Mouse (Mus musculus): Measurements from ENCODE around the gene Tex36. TPM values are rescaled to one million over a fixed set of nuclear protein-coding genes. Genes with fewer than 3 reads are reported as not detected.

Gene Tex36
- polyA plus RNA-seq, 1 experiment: not detected

DNA sequence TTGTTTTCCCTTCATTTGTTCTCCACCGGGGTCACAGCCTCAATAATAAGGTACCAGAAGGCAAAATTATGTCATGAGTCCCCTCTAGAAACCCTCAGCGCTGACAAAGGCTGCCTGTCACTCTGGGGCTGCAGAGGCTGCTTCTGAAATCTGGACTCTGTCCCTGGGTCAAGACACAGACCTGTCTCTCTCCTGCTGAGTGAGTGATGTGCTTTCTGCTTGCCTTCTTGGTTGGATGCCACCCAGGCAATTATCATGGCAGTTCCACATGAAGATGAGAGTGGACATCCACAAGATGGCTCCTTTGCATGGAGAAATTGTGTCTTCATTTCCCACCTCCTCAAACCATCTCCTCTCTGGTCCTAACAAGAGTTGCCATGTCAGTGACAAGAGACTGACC lies 1.2 kb upstream of the Tex36 start:
- Histone ChIP-seq H3K27me3 (ENCODE audit: control insufficient read depth, insufficient read depth, insufficient read length) (peaks cover 13% of the 10 kb centered on the region), H3K4me2 (ENCODE audit: low read depth) (no peak overlapping the region), H3K36me3 (ENCODE audit: control insufficient read depth, insufficient read depth) (no peaks in the 10 kb centered on the region), H3K4me3 (no peak overlapping the region), H3K79me2 (ENCODE audit: control insufficient read depth, insufficient read depth) (no peaks in the 10 kb centered on the region), H3ac (ENCODE audit: control insufficient read depth, insufficient read length) (no peak overlapping the region)
- TF ChIP-seq USF1 (IDR thresholded peaks at IDR 0.05; ENCODE audit: low read depth): no peak

DNA sequence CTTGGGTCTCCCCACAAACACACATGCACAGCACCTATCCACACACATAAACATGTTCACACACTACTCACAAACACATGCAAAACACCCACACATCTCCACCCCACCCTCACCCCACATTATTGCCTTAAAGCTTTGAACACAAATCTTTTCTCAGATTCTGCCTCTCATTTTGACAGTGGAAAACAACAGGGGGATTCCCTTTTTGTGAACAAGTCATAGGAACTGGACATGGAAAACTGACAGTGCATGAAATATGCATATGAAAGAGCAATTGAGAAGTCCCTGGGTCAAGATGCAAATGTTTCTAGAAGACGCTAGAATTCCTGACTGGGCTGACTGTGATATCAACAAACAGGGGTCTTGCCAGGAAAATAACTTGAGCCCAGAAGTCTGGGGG lies 1.4 kb downstream of the Tex36 start:
- Histone ChIP-seq H3K4me2 (ENCODE audit: low read depth) (no peak overlapping the region), H3K4me3 (no peak overlapping the region), H3ac (ENCODE audit: control insufficient read depth, insufficient read length) (no peak overlapping the region), H3K36me3 (ENCODE audit: control insufficient read depth, insufficient read depth) (no peaks in the 10 kb centered on the region), H3K79me2 (ENCODE audit: control insufficient read depth, insufficient read depth) (no peaks in the 10 kb centered on the region), H3K27me3 (ENCODE audit: control insufficient read depth, insufficient read depth, insufficient read length) (no peaks in the 10 kb centered on the region)
- TF ChIP-seq POLR2A (IDR thresholded peaks at IDR 0.05; ENCODE audit: insufficient read length, low read depth): no peak

DNA sequence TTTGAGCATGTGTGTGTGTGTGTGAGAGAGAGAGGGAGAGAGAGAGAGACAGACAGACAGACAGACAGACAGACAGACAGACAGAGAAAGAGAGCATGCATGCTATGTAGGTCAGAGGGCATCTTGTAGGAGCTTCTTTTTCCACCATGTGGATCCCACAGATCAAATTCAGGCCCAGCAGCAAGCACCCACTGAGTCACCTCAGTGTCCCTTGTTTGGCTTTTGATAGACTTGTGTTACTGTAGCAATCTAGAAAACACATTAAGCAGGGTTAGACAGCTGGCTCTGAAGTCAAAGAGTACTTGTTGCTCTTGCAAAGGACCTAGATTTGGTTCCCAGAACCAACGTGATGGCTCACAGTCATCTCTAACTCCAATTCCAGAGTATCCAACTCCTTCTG lies 10.2 kb downstream of the Tex36 start:
- Histone ChIP-seq H3K79me2 (ENCODE audit: control insufficient read depth, insufficient read depth) (no peaks in the 10 kb centered on the region), H3K27me3 (ENCODE audit: control insufficient read depth, insufficient read depth, insufficient read length) (no peaks in the 10 kb centered on the region), H3K36me3 (ENCODE audit: control insufficient read depth, insufficient read depth) (no peaks in the 10 kb centered on the region), H3K4me3 (no peak overlapping the region), H3ac (ENCODE audit: control insufficient read depth, insufficient read length) (no peak overlapping the region), H3K4me2 (ENCODE audit: low read depth) (no peak overlapping the region)
- TF ChIP-seq CEBPB (IDR thresholded peaks at IDR 0.05; ENCODE audit: insufficient read depth, poor library complexity, severe bottlenecking) (no peak), E2F4 (IDR thresholded peaks at IDR 0.05; ENCODE audit: insufficient read depth) (no peak), TCF12 (IDR thresholded peaks at IDR 0.05; ENCODE audit: insufficient read depth, poor library complexity, severe bottlenecking) (no peak), TCF3 (IDR thresholded peaks at IDR 0.05; ENCODE audit: insufficient read length, low read depth) (no peak), MAX (IDR thresholded peaks at IDR 0.05; ENCODE audit: low read depth) (no peak), MYOD1 (IDR thresholded peaks at IDR 0.05; ENCODE audit: control insufficient read depth in 1 of 3, insufficient read length in 2 of 3, low read depth in 2 of 3) (no peak), POLR2AphosphoS2 (IDR thresholded peaks at IDR 0.05; ENCODE audit: insufficient read length, low read depth) (no peak)

DNA sequence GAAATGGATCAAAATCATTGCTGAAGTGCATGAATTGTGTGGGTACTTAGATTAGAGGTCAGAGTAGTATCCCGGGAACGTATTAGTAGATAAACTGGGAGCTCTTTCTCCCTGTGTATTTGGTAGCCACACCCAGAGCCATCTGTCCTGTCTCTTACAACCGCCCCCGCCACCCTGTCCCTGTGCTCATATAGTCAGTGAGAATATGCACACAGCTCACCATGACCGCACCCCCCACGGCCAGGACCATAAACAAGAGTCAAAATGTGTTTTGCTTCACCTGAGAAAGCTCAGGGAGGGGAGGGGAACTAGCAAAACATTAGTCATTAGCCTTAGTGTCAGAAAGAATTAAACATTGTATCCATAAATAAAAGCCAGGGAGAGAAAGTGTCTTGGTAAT lies 18.7 kb downstream of the Tex36 start:
- Histone ChIP-seq H3K27me3 (ENCODE audit: control insufficient read depth, insufficient read depth, insufficient read length) (no peaks in the 10 kb centered on the region), H3K4me2 (ENCODE audit: low read depth) (no peak overlapping the region), H3ac (ENCODE audit: control insufficient read depth, insufficient read length) (no peak overlapping the region), H3K79me2 (ENCODE audit: control insufficient read depth, insufficient read depth) (no peaks in the 10 kb centered on the region), H3K36me3 (ENCODE audit: control insufficient read depth, insufficient read depth) (no peaks in the 10 kb centered on the region), H3K4me3 (no peak overlapping the region)
- no peak for TF ChIP-seq MYOG (IDR thresholded peaks at IDR 0.05; ENCODE audit: control insufficient read depth in 1 of 3, insufficient read depth in 1 of 3, insufficient read length in 2 of 3, low read depth in 2 of 3)

DNA sequence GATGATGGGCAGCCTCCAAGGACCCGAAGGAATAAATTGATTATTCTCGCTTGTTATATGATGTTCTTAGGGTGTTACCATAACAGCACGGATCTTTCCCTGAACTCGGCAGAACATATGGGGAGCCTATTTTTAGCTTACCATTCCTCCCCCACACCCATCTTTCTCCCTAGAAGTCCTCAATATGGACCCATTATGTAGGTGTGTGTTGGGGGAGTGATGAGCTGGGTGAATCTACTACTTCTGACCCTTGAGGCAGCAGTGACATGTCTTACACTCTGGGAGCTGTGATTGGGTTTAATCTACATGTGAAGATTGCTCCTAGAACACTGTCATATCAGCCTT lies 21.7 kb downstream of the Tex36 start:
- TF ChIP-seq TCF12 (IDR thresholded peaks at IDR 0.05; ENCODE audit: insufficient read depth, poor library complexity, severe bottlenecking) (no peak), MYOD1 (IDR thresholded peaks at IDR 0.05; ENCODE audit: control insufficient read depth in 1 of 3, insufficient read length in 2 of 3, low read depth in 2 of 3) (no peak), TCF3 (IDR thresholded peaks at IDR 0.05; ENCODE audit: insufficient read length, low read depth) (no peak), CEBPB (IDR thresholded peaks at IDR 0.05; ENCODE audit: insufficient read depth, poor library complexity, severe bottlenecking) (no peak), REST (IDR thresholded peaks at IDR 0.05; ENCODE audit: insufficient read depth, insufficient read length) (no peak), E2F4 (IDR thresholded peaks at IDR 0.05; ENCODE audit: insufficient read depth) (no peak), MYOG (IDR thresholded peaks at IDR 0.05; ENCODE audit: control insufficient read depth in 1 of 3, insufficient read depth in 1 of 3, insufficient read length in 2 of 3, low read depth in 2 of 3) (no peak), POLR2AphosphoS2 (IDR thresholded peaks at IDR 0.05; ENCODE audit: insufficient read length, low read depth) (no peak), USF1 (IDR thresholded peaks at IDR 0.05; ENCODE audit: low read depth) (no peak), POLR2A (IDR thresholded peaks at IDR 0.05; ENCODE audit: insufficient read length, low read depth) (no peak), SRF (IDR thresholded peaks at IDR 0.05; ENCODE audit: control insufficient read depth, insufficient read length, low read depth) (no peak), MAX (IDR thresholded peaks at IDR 0.05; ENCODE audit: low read depth) (no peak)
- Histone ChIP-seq H3K79me2 (ENCODE audit: control insufficient read depth, insufficient read depth) (no peaks in the 10 kb centered on the region), H3K4me3 (no peak overlapping the region), H3K36me3 (ENCODE audit: control insufficient read depth, insufficient read depth) (no peaks in the 10 kb centered on the region), H3K27me3 (ENCODE audit: control insufficient read depth, insufficient read depth, insufficient read length) (peaks cover 3% of the 10 kb centered on the region), H3K4me2 (ENCODE audit: low read depth) (no peak overlapping the region), H3ac (ENCODE audit: control insufficient read depth, insufficient read length) (no peak overlapping the region)

DNA sequence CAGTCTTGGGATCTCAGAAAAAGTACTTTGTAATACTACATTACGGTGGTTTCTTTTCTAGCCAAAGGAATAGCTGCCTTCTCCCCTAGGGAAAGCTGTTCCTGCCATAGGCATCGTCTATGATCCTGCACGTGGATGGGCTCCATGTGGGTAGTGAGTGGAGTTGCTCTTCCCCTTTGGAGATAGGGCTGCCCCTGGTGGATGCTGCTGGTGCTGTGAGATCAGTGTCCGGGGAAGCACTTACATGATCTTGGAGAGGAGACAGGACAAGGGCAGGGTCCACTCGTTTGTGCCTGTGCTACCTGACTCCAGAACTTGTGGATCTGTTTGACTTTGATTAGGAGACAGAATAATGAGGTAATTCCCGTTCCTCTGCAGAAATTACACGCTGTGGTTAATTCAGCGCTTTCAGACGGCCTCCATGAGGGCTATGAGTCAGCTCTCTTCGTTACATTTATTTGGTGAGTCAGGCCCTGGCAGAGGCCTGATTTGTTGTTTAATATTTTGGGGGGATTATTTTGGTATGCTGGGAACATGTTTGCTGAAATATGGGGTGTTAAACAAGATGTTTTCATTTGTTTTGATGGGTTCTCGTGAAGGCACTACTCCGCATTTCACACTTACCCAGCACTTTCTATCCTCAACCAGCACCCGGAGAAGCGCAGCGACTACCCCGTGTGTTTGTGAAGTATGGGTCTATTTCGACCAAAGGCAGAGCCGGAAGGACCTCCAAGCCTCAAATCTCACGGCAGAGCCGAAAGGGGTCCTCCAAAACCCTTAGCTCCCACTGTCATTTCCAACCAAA lies 22.3 kb downstream of the Tex36 start:
- H3K4me2 ChIP-seq (ENCODE audit: low read depth): no peak overlapping the region
- TF ChIP-seq MYOG (IDR thresholded peaks at IDR 0.05; ENCODE audit: control insufficient read depth in 1 of 3, insufficient read depth in 1 of 3, insufficient read length in 2 of 3, low read depth in 2 of 3) (no peak), USF1 (IDR thresholded peaks at IDR 0.05; ENCODE audit: low read depth) (no peak), CEBPB (IDR thresholded peaks at IDR 0.05; ENCODE audit: insufficient read depth, poor library complexity, severe bottlenecking) (no peak), POLR2A (IDR thresholded peaks at IDR 0.05; ENCODE audit: insufficient read length, low read depth) (no peak), E2F4 (IDR thresholded peaks at IDR 0.05; ENCODE audit: insufficient read depth) (no peak), TCF3 (IDR thresholded peaks at IDR 0.05; ENCODE audit: insufficient read length, low read depth) (no peak), SRF (IDR thresholded peaks at IDR 0.05; ENCODE audit: control insufficient read depth, insufficient read length, low read depth) (no peak), MAX (IDR thresholded peaks at IDR 0.05; ENCODE audit: low read depth) (no peak), TCF12 (IDR thresholded peaks at IDR 0.05; ENCODE audit: insufficient read depth, poor library complexity, severe bottlenecking) (no peak), REST (IDR thresholded peaks at IDR 0.05; ENCODE audit: insufficient read depth, insufficient read length) (no peak), MYOD1 (IDR thresholded peaks at IDR 0.05; ENCODE audit: control insufficient read depth in 1 of 3, insufficient read length in 2 of 3, low read depth in 2 of 3) (no peak), POLR2AphosphoS2 (IDR thresholded peaks at IDR 0.05; ENCODE audit: insufficient read length, low read depth) (no peak)

More for the DNA sequence above, 22.3 kb downstream of the Tex36 start:
- Histone ChIP-seq H3K79me2 (ENCODE audit: control insufficient read depth, insufficient read depth) (no peaks in the 10 kb centered on the region), H3K36me3 (ENCODE audit: control insufficient read depth, insufficient read depth) (no peaks in the 10 kb centered on the region), H3K4me3 (no peak overlapping the region), H3K27me3 (ENCODE audit: control insufficient read depth, insufficient read depth, insufficient read length) (peaks cover 6% of the 10 kb centered on the region), H3ac (ENCODE audit: control insufficient read depth, insufficient read length) (no peak overlapping the region)
